Mouse (Mus musculus) heart, embryonic 12.5 days (tissue): ENCODE measurements around the gene Hist1h2bg. TPM values are rescaled to one million over a fixed set of nuclear protein-coding genes. Genes with fewer than 3 reads are reported as not detected.
"Not testable (repeated sequence)": the region's sequence is repeated elsewhere in the genome, so short reads cannot be mapped to it uniquely, and the experiment has no call there.

Experiments used
- ATAC-seq: fragments of 200-750 bp; cut with Nextera tagmentation; 2 replicates; pipeline ENCODE4 v1.8.0; 2017; ENCODE audit warnings: moderate TSS enrichment, moderate library complexity; ENCODE audit not compliant: insufficient number of reproducible peaks, low FRiP score
- H3K27ac ChIP-seq: fragments of 300-500 bp; sonication (generic); 2 replicates; pipeline ENCODE4 v1.5.1; 2016; ENCODE audit warnings: mild to moderate bottlenecking, moderate library complexity; ENCODE audit not compliant: poor library complexity, severe bottlenecking
- H3K27me3 ChIP-seq: fragments of 300-500 bp; sonication (generic); replicated peaks from 2 replicates; pipeline ENCODE4 v1.6.1; 2016; ENCODE audit warnings: mild to moderate bottlenecking, moderate library complexity
- H3K36me3 ChIP-seq: fragments of 300-500 bp; sonication (generic); 2 replicates; pipeline ENCODE4 v1.6.1; 2016; ENCODE audit warnings: mild to moderate bottlenecking, moderate library complexity
- H3K4me1 ChIP-seq: fragments of 300-500 bp; sonication (generic); replicated peaks from 2 replicates; pipeline ENCODE4 v1.6.1; 2016; ENCODE audit warnings: mild to moderate bottlenecking
- H3K4me2 ChIP-seq: fragments of 300-500 bp; sonication (generic); 2 replicates; pipeline ENCODE4 v1.6.1; 2016; ENCODE audit warnings: mild to moderate bottlenecking, moderate library complexity
- H3K4me3 ChIP-seq: fragments of 300-500 bp; sonication (generic); 2 replicates; pipeline ENCODE4 v1.5.1; 2016; ENCODE audit warnings: mild to moderate bottlenecking
- H3K9ac ChIP-seq: fragments of 300-500 bp; sonication (generic); 2 replicates; pipeline ENCODE4 v1.6.1; 2016; ENCODE audit warnings: mild to moderate bottlenecking, moderate library complexity
- H3K9me3 ChIP-seq: fragments of 300-500 bp; sonication (generic); replicated peaks from 2 replicates; pipeline ENCODE4 v1.6.1; 2016; ENCODE audit warnings: mild to moderate bottlenecking, moderate library complexity
- WGBS: fragments of 180-500 bp; shearing (Covaris S2); methylation state at CpG from one replicate; pipeline ENCODE4 v1.1.7; 2016; 5-methylcytosine and 5-hydroxymethylcytosine counted together
- polyA plus RNA-seq: library from polyadenylated mRNA; unstranded; fragments of >200 nt; fragmentation: Nextera tagmentation; extraction: Ambion mirVana; gene quantifications from 2 replicates; pipeline ENCODE4 v1.2.1, GENCODE M21; 2016

Gene Hist1h2bg
- polyA plus RNA-seq, 1 experiment from 2014 or later, result 4.8 TPM

- not testable (repeated sequence) for ATAC-seq, H3K27me3 ChIP-seq, H3K9me3 ChIP-seq, H3K4me1 ChIP-seq, H3K36me3 ChIP-seq
- WGBS, result 8% methylated on average over 3 of the region's 3 CpGs
- peak overlapping the region; percentile 94 for H3K27ac ChIP-seq
- peak overlapping the region; percentile 71 for H3K9ac ChIP-seq
- peak overlapping the region; percentile 82 for H3K4me2 ChIP-seq
- H3K4me3 ChIP-seq, result peak overlapping the region; percentile 56
Measured at GRCm38 (mm10) chr13:23542225-23542980, 28.8 kb upstream of the Hist1h2bg start.

- not testable (repeated sequence) for H3K4me1 ChIP-seq, H3K36me3 ChIP-seq, H3K27me3 ChIP-seq, H3K9me3 ChIP-seq
- 1% methylated on average over 42 of the region's 42 CpGs for WGBS
- peak; percentile 93 for ATAC-seq
- Histone ChIP-seq H3K27ac (peak within 1 kb of the TSS; percentile 94), H3K4me2 (peak within 1 kb of the TSS; percentile 82), H3K9ac (peak within 1 kb of the TSS; percentile 71), H3K4me3 (peak within 1 kb of the TSS; percentile 57)
Measured at GRCm38 (mm10) chr13:23542999-23543607, 28.1 kb upstream of the Hist1h2bg start, which contains the start of gene Hist1h2bh. Gene Hist1h2bh, minus strand, starts transcription at chr13:23543392.

- Histone ChIP-seq H3K4me2 (peak within 1 kb of the TSS; percentile 82), H3K4me3 (peak within 1 kb of the TSS; percentile 57), H3K9me3 (no peaks in the 10 kb centered on the region), H3K27me3 (no peaks in the 10 kb centered on the region), H3K36me3 (no peaks in the 10 kb centered on the region), H3K27ac (peak within 1 kb of the TSS; percentile 94), H3K9ac (peak within 1 kb of the TSS; percentile 74), H3K4me1 (peaks cover 5% of the 10 kb centered on the region; the same call in 1 of the 2 replicates)
- WGBS, result under 1% methylated on average over 26 of the region's 45 CpGs
- ATAC-seq, result peak; percentile 90
Measured at GRCm38 (mm10) chr13:23543965-23544786, 27.0 kb upstream of the Hist1h2bg start, which contains the start of gene Hist1h3f. Gene Hist1h3f, plus strand, starts transcription at chr13:23544052.

GRCm38 (mm10) chr13:23544787-23545120, 26.4 kb upstream of the Hist1h2bg start:
- peak overlapping the region; percentile 58 for H3K4me2 ChIP-seq
- ATAC-seq, result peak; percentile 42
- H3K4me1 ChIP-seq, H3K9me3 ChIP-seq, H3K36me3 ChIP-seq, H3K27me3 ChIP-seq: not testable (repeated sequence)
- H3K4me3 ChIP-seq, result peak overlapping the region; percentile 57
- H3K27ac ChIP-seq, result peak overlapping the region; percentile 94
- under 1% methylated on average over 12 of the region's 14 CpGs for WGBS
- peak overlapping the region; percentile 74; the same call in 1 of the 2 replicates for H3K9ac ChIP-seq

- Histone ChIP-seq H3K4me1 (peaks cover 9% of the 10 kb centered on the region), H3K9me3 (no peaks in the 10 kb centered on the region), H3K4me3 (no peak overlapping the region), H3K27me3 (no peaks in the 10 kb centered on the region), H3K4me2 (no peak overlapping the region), H3K36me3 (no peaks in the 10 kb centered on the region), H3K9ac (no peak overlapping the region), H3K27ac (no peak overlapping the region)
- no peak for ATAC-seq
- 71% methylated on average over 5 of the region's 5 CpGs for WGBS
Measured at GRCm38 (mm10) chr13:23546694-23547093, 24.5 kb upstream of the Hist1h2bg start.

GRCm38 (mm10) chr13:23550761-23551145, 20.4 kb upstream of the Hist1h2bg start:
- H3K4me2 ChIP-seq, result peak overlapping the region; percentile 77
- 6% methylated on average over 3 of the region's 3 CpGs for WGBS
- ATAC-seq, result no peak

GRCm38 (mm10) chr13:23551146-23551834, 19.9 kb upstream of the Hist1h2bg start, which contains the start of gene Hist1h4f:
Gene Hist1h4f, minus strand, starts transcription at chr13:23551648.
- not testable (repeated sequence) for H3K9me3 ChIP-seq, H3K27me3 ChIP-seq, H3K4me1 ChIP-seq, H3K36me3 ChIP-seq
- H3K4me2 ChIP-seq, result peak within 1 kb of the TSS; percentile 77
- peak within 1 kb of the TSS; percentile 55 for H3K4me3 ChIP-seq
- H3K9ac ChIP-seq, result peak within 1 kb of the TSS; percentile 75
- WGBS, result under 1% methylated on average over 47 of the region's 47 CpGs
- ATAC-seq, result peak; percentile 86
- peak within 1 kb of the TSS; percentile 87 for H3K27ac ChIP-seq

More at GRCm38 (mm10) chr13:23550761-23551145, 20.4 kb upstream of the Hist1h2bg start:
- no peaks in the 10 kb centered on the region for H3K27me3 ChIP-seq
- peak overlapping the region; percentile 55 for H3K4me3 ChIP-seq
- H3K27ac ChIP-seq, result peak overlapping the region; percentile 87
- peak overlapping the region; percentile 75 for H3K9ac ChIP-seq
- H3K36me3 ChIP-seq, result no peaks in the 10 kb centered on the region
- H3K9me3 ChIP-seq, result no peaks in the 10 kb centered on the region
- H3K4me1 ChIP-seq, result peaks cover 6% of the 10 kb centered on the region

- ATAC-seq, result no peak
- H3K4me1 ChIP-seq, result peaks cover 9% of the 10 kb centered on the region
- peak overlapping the region; percentile 75; the same call in 1 of the 2 replicates for H3K9ac ChIP-seq
Measured at GRCm38 (mm10) chr13:23551931-23552914, 19.0 kb upstream of the Hist1h2bg start.

GRCm38 (mm10) chr13:23552962-23553361, 18.2 kb upstream of the Hist1h2bg start, which contains the start of gene Hist1h1d:
Gene Hist1h1d, plus strand, starts transcription at chr13:23553262.
- H3K36me3 ChIP-seq, result no peaks in the 10 kb centered on the region
- no peak within 1 kb of the TSS for H3K4me3 ChIP-seq
- peak within 1 kb of the TSS; percentile 7; the same call in 1 of the 2 replicates for H3K4me2 ChIP-seq
- peak within 1 kb of the TSS; percentile 99 for H3K27ac ChIP-seq
- ATAC-seq, result no peak
- H3K9ac ChIP-seq, result no peak within 1 kb of the TSS
- H3K9me3 ChIP-seq, result no peaks in the 10 kb centered on the region
- H3K4me1 ChIP-seq, result peaks cover 9% of the 10 kb centered on the region
- no peaks in the 10 kb centered on the region for H3K27me3 ChIP-seq

More at GRCm38 (mm10) chr13:23551931-23552914, 19.0 kb upstream of the Hist1h2bg start:
- H3K27me3 ChIP-seq, result no peaks in the 10 kb centered on the region
- H3K9me3 ChIP-seq, result no peaks in the 10 kb centered on the region
- H3K36me3 ChIP-seq, result no peaks in the 10 kb centered on the region
- peak overlapping the region; percentile 55; the same call in 1 of the 2 replicates for H3K4me3 ChIP-seq
- H3K4me2 ChIP-seq, result peak overlapping the region; percentile 77
- peak overlapping the region; percentile 87 for H3K27ac ChIP-seq
- WGBS, result 56% methylated on average over 8 of the region's 8 CpGs
